Mouse (Mus musculus) erythroblast, embryonic 14.5 days (primary cell): Measurements from ENCODE around the gene Rslcan18.

Experiments used
- GATA1 ChIP-seq: IDR thresholded peaks from 2 replicates; pipeline ENCODE4 v1.6.1; 2012; ENCODE audit warnings: low read length, inconsistent platforms, mixed read lengths
- TAL1 ChIP-seq: IDR thresholded peaks from 3 replicates; pipeline ENCODE4 v1.6.1; 2012; ENCODE audit warnings: low read length, inconsistent platforms, mixed read lengths

GRCm38 (mm10) chr13:67107681-67108080 lies 8.4 kb downstream of the Rslcan18 start:
- TF ChIP-seq TAL1 (no peak), GATA1 (no peak)
